Mouse (Mus musculus) forebrain, postnatal 0 days (tissue): Measurements from ENCODE around the gene Ttl. TPM values are rescaled to one million over a fixed set of nuclear protein-coding genes. Genes with fewer than 3 reads are reported as not detected.

Experiments used
- ATAC-seq: fragments of 200-750 bp; cut with Nextera tagmentation; 2 replicates; pipeline ENCODE4 v1.8.0; 2017; ENCODE audit warnings: mild to moderate bottlenecking, moderate library complexity
- DNase-seq: peaks from one replicate; pipeline ENCODE4 v3.0.0-alpha.2; 2015
- H3K27ac ChIP-seq: fragments of 300-500 bp; sonication (generic); 2 replicates; pipeline ENCODE4 v1.5.1; 2014; ENCODE audit warnings: low read depth, mild to moderate bottlenecking, antibody characterized with exemption, low read length, moderate library complexity, mixed read lengths
- H3K27me3 ChIP-seq: fragments of 300-500 bp; sonication (generic); 2 replicates; pipeline ENCODE4 v1.6.1; 2014; ENCODE audit warnings: mild to moderate bottlenecking, low read length, mixed read lengths; ENCODE audit not compliant: insufficient read depth
- H3K36me3 ChIP-seq: fragments of 300-500 bp; sonication (generic); 2 replicates; pipeline ENCODE4 v1.6.1; 2014; ENCODE audit warnings: mild to moderate bottlenecking, moderate library complexity; ENCODE audit not compliant: insufficient read depth
- H3K4me1 ChIP-seq: fragments of 300-500 bp; sonication (generic); 2 replicates; pipeline ENCODE4 v1.6.1; 2014; ENCODE audit warnings: antibody characterized with exemption; ENCODE audit not compliant: insufficient read depth
- H3K4me2 ChIP-seq: fragments of 300-500 bp; sonication (generic); 2 replicates; pipeline ENCODE4 v1.6.1; 2014; ENCODE audit warnings: low read depth, mild to moderate bottlenecking, moderate library complexity
- H3K4me3 ChIP-seq: fragments of 300-500 bp; sonication (generic); 2 replicates; pipeline ENCODE4 v1.5.1; 2014; ENCODE audit warnings: low read depth, low read length, mixed read lengths
- H3K9ac ChIP-seq: fragments of 300-500 bp; sonication (generic); 2 replicates; pipeline ENCODE4 v1.6.1; 2014; ENCODE audit warnings: mild to moderate bottlenecking
- H3K9me3 ChIP-seq: fragments of 300-500 bp; sonication (generic); 2 replicates; pipeline ENCODE4 v1.6.1; 2016; ENCODE audit warnings: low read length
- CTCF ChIP-seq: sonication (generic); IDR thresholded peaks from 2 replicates; pipeline ENCODE4 v1.5.1; 2016; ENCODE audit warnings: antibody characterized with exemption, control low read depth, low read depth
- WGBS: fragments of 180-500 bp; shearing (Covaris S2); extraction: QIAGEN DNeasy Blood & Tissue Kit; methylation state at CpG from one replicate; pipeline ENCODE4 v1.1.7; 2014; 5-methylcytosine and 5-hydroxymethylcytosine counted together
- polyA plus RNA-seq: library from polyadenylated mRNA; unstranded; fragments of >200 nt; fragmentation: Nextera tagmentation; extraction: Ambion mirVana; gene quantifications from 2 replicates; pipeline ENCODE4 v1.2.1, GENCODE M21; 2015
- total RNA-seq: library from RNA; depleted of rRNA; stranded (reverse); fragments of >200 nt; gene quantifications from 2 replicates; pipeline ENCODE4 v1.2.3, GENCODE M21; 2014

Gene Ttl
- total and polyA plus RNA-seq, 2 experiments from 2014 or later = 31.7 to 66.0 TPM

GRCm38 (mm10) chr2:129084959-129085358, 19.2 kb downstream of the Ttl start:
- WGBS = 50% methylated on average over 2 of the region's 2 CpGs
- Histone ChIP-seq H3K27ac (no peak overlapping the region), H3K36me3 (peaks cover 60% of the 10 kb centered on the region), H3K4me2 (no peak overlapping the region), H3K4me3 (no peak overlapping the region), H3K27me3 (no peaks in the 10 kb centered on the region), H3K9ac (no peak overlapping the region), H3K4me1 (no peaks in the 10 kb centered on the region), H3K9me3 (no peaks in the 10 kb centered on the region)
- DNase-seq (peak; percentile 58), ATAC-seq (no peak)
- peak; percentile 74 for TF ChIP-seq CTCF

- Histone ChIP-seq H3K36me3 (peaks cover 70% of the 10 kb centered on the region), H3K4me2 (no peak overlapping the region), H3K4me1 (no peaks in the 10 kb centered on the region), H3K27ac (no peak overlapping the region), H3K4me3 (no peak overlapping the region), H3K9ac (no peak overlapping the region), H3K27me3 (no peaks in the 10 kb centered on the region), H3K9me3 (no peaks in the 10 kb centered on the region)
- WGBS = 100% methylated on average over 1 of the region's 1 CpGs
- ATAC-seq (no peak), DNase-seq (no peak)
- TF ChIP-seq CTCF = no peak
Measured at GRCm38 (mm10) chr2:129087520-129087919, 21.8 kb downstream of the Ttl start.

GRCm38 (mm10) chr2:129090370-129090769, 24.6 kb downstream of the Ttl start:
- H3K9me3 ChIP-seq = no peaks in the 10 kb centered on the region
- no peaks in the 10 kb centered on the region for H3K4me1 ChIP-seq
- no peak overlapping the region for H3K27ac ChIP-seq
- no peak overlapping the region for H3K4me3 ChIP-seq
- H3K27me3 ChIP-seq = no peaks in the 10 kb centered on the region
- no peak for TF ChIP-seq CTCF
- ATAC-seq (no peak), DNase-seq (no peak)
- H3K4me2 ChIP-seq = no peak overlapping the region
- 60% methylated on average over 4 of the region's 4 CpGs for WGBS
- H3K36me3 ChIP-seq = peaks cover 86% of the 10 kb centered on the region
- no peak overlapping the region for H3K9ac ChIP-seq

- no peaks in the 10 kb centered on the region for H3K9me3 ChIP-seq
- H3K4me1 ChIP-seq = no peaks in the 10 kb centered on the region
- H3K4me2 ChIP-seq = no peak overlapping the region
- no peaks in the 10 kb centered on the region for H3K27me3 ChIP-seq
- TF ChIP-seq CTCF = no peak
- peaks cover 67% of the 10 kb centered on the region for H3K36me3 ChIP-seq
- no peak for ATAC-seq
- WGBS = 96% methylated on average over 12 of the region's 12 CpGs
- no peak overlapping the region for H3K27ac ChIP-seq
- DNase-seq = no peak
- H3K4me3 ChIP-seq = no peak overlapping the region
- no peak overlapping the region for H3K9ac ChIP-seq
Measured at GRCm38 (mm10) chr2:129092810-129093209, 27.1 kb downstream of the Ttl start.

GRCm38 (mm10) chr2:129093926-129094724, 28.4 kb downstream of the Ttl start:
- 92% methylated on average over 18 of the region's 18 CpGs for whole genome bisulfite sequencing
- 0 out of 2 replicates have a peak, but pooled peaks have one; percentile 16 for TF ChIP-seq CTCF
- H3K4me2 ChIP-seq = no peak overlapping the region
- DNase-seq (no peak), ATAC-seq (no peak)
- H3K9me3 ChIP-seq = no peaks in the 10 kb centered on the region
- H3K36me3 ChIP-seq = peaks cover 63% of the 10 kb centered on the region
- no peaks in the 10 kb centered on the region for H3K4me1 ChIP-seq
- H3K4me3 ChIP-seq = no peak overlapping the region
- no peaks in the 10 kb centered on the region for H3K27me3 ChIP-seq
- no peak overlapping the region for H3K27ac ChIP-seq
- no peak overlapping the region for H3K9ac ChIP-seq

GRCm38 (mm10) chr2:129100784-129101310, 35.1 kb downstream of the Ttl start, which contains the start of gene Polr1b:
Gene Polr1b, plus strand, starts transcription at chr2:129100995.
- H3K27me3 ChIP-seq = no peaks in the 10 kb centered on the region
- no peak within 1 kb of the TSS for H3K27ac ChIP-seq
- no peaks in the 10 kb centered on the region for H3K9me3 ChIP-seq
- H3K9ac ChIP-seq = peak within 1 kb of the TSS; percentile 52
- DNase-seq (peak; percentile 90), ATAC-seq (peak; percentile 99)
- H3K36me3 ChIP-seq = peaks cover 18% of the 10 kb centered on the region; the same call in 1 of the 2 replicates
- H3K4me1 ChIP-seq = peaks cover 4% of the 10 kb centered on the region; the same call in 1 of the 2 replicates
- WGBS = under 1% methylated on average over 35 of the region's 35 CpGs
- H3K4me3 ChIP-seq = peak within 1 kb of the TSS; percentile 65
- peak within 1 kb of the TSS; percentile 75 for H3K4me2 ChIP-seq
- no peak for TF ChIP-seq CTCF

- Histone ChIP-seq H3K27ac (no peak overlapping the region), H3K4me1 (no peaks in the 10 kb centered on the region), H3K4me3 (no peak overlapping the region), H3K9ac (no peak overlapping the region), H3K36me3 (peaks cover 61% of the 10 kb centered on the region), H3K27me3 (no peaks in the 10 kb centered on the region), H3K9me3 (no peaks in the 10 kb centered on the region), H3K4me2 (no peak overlapping the region)
- no peak for DNase-seq
- ATAC-seq = no peak
- TF ChIP-seq CTCF = no peak
- 87% methylated on average over 5 of the region's 5 CpGs for WGBS
Measured at GRCm38 (mm10) chr2:129112924-129113323, 47.2 kb downstream of the Ttl start.
